Mouse (Mus musculus): ENCODE results near the gene Defa21. TPM values are rescaled to one million over a fixed set of nuclear protein-coding genes. Genes with fewer than 3 reads are reported as not detected.
"Not testable (repeated sequence)": the region's sequence is repeated elsewhere in the genome, so short reads cannot be mapped to it uniquely, and the experiment has no call there.

Gene Defa21
- polyA plus RNA-seq, 1 experiment from 2014 or later, result not detected

GRCm38 (mm10) chr8:21054747-21055146, 29.4 kb downstream of the Defa21 start, which contains the start of gene Defa23:
Gene Defa23, plus strand, starts transcription at chr8:21055047.
- not testable (repeated sequence) for ATAC-seq; H3K9ac ChIP-seq (ENCODE audit: low read depth, low read length); H3K4me1 ChIP-seq (ENCODE audit: control insufficient read depth, insufficient read depth, low read length); H3K4me3 ChIP-seq (ENCODE audit: low read depth, low read length); H3K36me3 ChIP-seq (ENCODE audit: control insufficient read depth, insufficient read depth, low read length); H3K4me2 ChIP-seq (ENCODE audit: low read length); H3K27ac ChIP-seq (ENCODE audit: low read length); H3K27me3 ChIP-seq (ENCODE audit: control insufficient read depth, insufficient read depth, low read depth, low read length); H3K9me3 ChIP-seq (replicated peaks; ENCODE audit: control insufficient read depth, low read length, poor library complexity, severe bottlenecking)
- no CpG with 5 or more reads among the region's 1 CpGs for WGBS

DNA sequence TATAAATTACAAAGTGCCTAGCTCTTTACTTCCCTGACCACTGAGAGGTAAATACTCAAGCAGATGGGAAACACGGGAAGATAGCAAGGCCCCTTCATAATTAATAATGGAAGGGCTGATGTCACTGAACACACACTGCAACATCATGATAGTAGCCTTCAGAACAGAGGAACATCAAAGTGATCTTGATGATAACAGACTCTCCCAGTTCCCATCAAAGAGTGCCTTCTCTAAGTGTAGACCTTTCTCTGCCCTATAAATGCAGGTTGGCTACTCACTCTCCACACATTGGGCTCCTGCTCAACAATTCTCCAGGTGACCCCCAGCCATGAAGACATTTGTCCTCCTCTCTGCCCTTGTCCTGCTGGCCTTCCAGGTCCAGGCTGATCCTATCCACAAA, 39.4 kb downstream of the Defa21 start, which contains the start of gene Defa35:
TSS of gene Defa35 (plus strand) at position 301 of the 400 bp plus-strand sequence.
- WGBS, result 76% methylated on average over 1 of the region's 1 CpGs
- H3K27ac ChIP-seq (ENCODE audit: low read length); H3K27me3 ChIP-seq (ENCODE audit: control insufficient read depth, insufficient read depth, low read depth, low read length); H3K4me1 ChIP-seq (ENCODE audit: control insufficient read depth, insufficient read depth, low read length); H3K4me2 ChIP-seq (ENCODE audit: low read length); ATAC-seq; H3K9me3 ChIP-seq (replicated peaks; ENCODE audit: control insufficient read depth, low read length, poor library complexity, severe bottlenecking); H3K36me3 ChIP-seq (ENCODE audit: control insufficient read depth, insufficient read depth, low read length); H3K4me3 ChIP-seq (ENCODE audit: low read depth, low read length); H3K9ac ChIP-seq (ENCODE audit: low read depth, low read length): not testable (repeated sequence)

Other genes starting within 250 kb of the Defa21 start
- not detected in 2 replicates for gene Defb33, start 132.9 kb upstream of the Defa21 start, polyA plus RNA-seq (2015; fragmentation: Nextera tagmentation; extraction: Ambion mirVana)
- gene Gm15056, start 122.9 kb upstream of the Defa21 start, polyA plus RNA-seq (2015; fragmentation: Nextera tagmentation; extraction: Ambion mirVana), result not detected in 2 replicates
- gene Gm6040, start 103.5 kb upstream of the Defa21 start, polyA plus RNA-seq (2015; fragmentation: Nextera tagmentation; extraction: Ambion mirVana), result not detected in 2 replicates
- not detected in 2 replicates for gene AY761185, start 80.8 kb upstream of the Defa21 start, polyA plus RNA-seq (2015; fragmentation: Nextera tagmentation; extraction: Ambion mirVana)
- gene Defa23, start 29.5 kb downstream of the Defa21 start, polyA plus RNA-seq (2015; fragmentation: Nextera tagmentation; extraction: Ambion mirVana), result not detected in 2 replicates
- not detected in 2 replicates for gene Defa35, start 39.5 kb downstream of the Defa21 start, polyA plus RNA-seq (2015; fragmentation: Nextera tagmentation; extraction: Ambion mirVana)
- not detected in 2 replicates for gene Defa25, start 58.9 kb downstream of the Defa21 start, polyA plus RNA-seq (2015; fragmentation: Nextera tagmentation; extraction: Ambion mirVana)
- gene Gm14851, start 70.5 kb downstream of the Defa21 start, polyA plus RNA-seq (2015; fragmentation: Nextera tagmentation; extraction: Ambion mirVana), result not detected in 2 replicates
- not detected in 2 replicates for gene Defa30, start 109.1 kb downstream of the Defa21 start, polyA plus RNA-seq (2015; fragmentation: Nextera tagmentation; extraction: Ambion mirVana)
- gene Defa22, start 136.7 kb downstream of the Defa21 start, polyA plus RNA-seq (2015; fragmentation: Nextera tagmentation; extraction: Ambion mirVana), result not detected in 2 replicates
- not detected in 2 replicates for gene Defa31, start 166.1 kb downstream of the Defa21 start, polyA plus RNA-seq (2015; fragmentation: Nextera tagmentation; extraction: Ambion mirVana)
- gene Gm15293, start 176.0 kb downstream of the Defa21 start, polyA plus RNA-seq (2015; fragmentation: Nextera tagmentation; extraction: Ambion mirVana), result not detected in 2 replicates
- gene Gm15292, start 224.2 kb downstream of the Defa21 start, polyA plus RNA-seq (2015; fragmentation: Nextera tagmentation; extraction: Ambion mirVana), result not detected in 2 replicates